ENCODE assay signal across 8 mouse cellular contexts in the genomic region with DNA sequence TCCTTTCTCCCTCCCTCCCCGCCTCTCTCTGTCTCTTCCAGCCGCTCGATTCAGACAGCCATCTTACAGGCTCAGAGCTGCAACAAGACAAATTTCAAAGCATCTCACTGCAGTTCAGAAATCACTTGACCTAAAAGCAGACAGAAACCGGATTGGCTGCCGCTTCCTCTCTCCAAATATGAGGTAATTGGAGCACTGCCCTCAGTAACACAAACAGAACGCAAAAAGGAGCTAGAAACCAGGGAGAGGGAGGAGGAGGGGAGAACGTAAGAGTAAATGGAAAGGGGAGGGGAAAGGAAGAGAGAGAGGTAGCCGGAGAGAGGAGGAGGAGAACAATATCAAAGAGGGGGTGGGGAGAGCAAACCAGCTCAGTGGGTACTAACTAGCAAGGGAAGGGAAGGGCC.
DNase-seq lines count a peak whose midpoint lies in the region; ATAC-seq and TF ChIP-seq lines count a peak whose summit lies in the region.

No protein-coding gene starts in this region.

- H3K4me2 ChIP-seq in intestine, postnatal 0 days (replicated peaks; ENCODE audit: low read depth), result peak overlapping the region; percentile 50
- peak overlapping the region; percentile 41 for H3K4me2 ChIP-seq in limb, embryonic 15.5 days
- H3K4me2 ChIP-seq in neural tube, embryonic 12.5 days (replicated peaks), result peak overlapping the region; percentile 49

- H3K27ac ChIP-seq in intestine, postnatal 0 days (ENCODE audit: low read depth, low read length), result no peak overlapping the region
- H3K27ac ChIP-seq in limb, embryonic 15.5 days, result peak overlapping the region; percentile 1; the same call in 1 of the 2 replicates
- H3K27ac ChIP-seq in neural tube, embryonic 12.5 days, result no peak overlapping the region

- DNase-seq in adrenal gland, postnatal 25 days, result peak; percentile 2
- DNase-seq in cerebellum, adult 9-11 months, result peak; percentile 84
- DNase-seq in frontal cortex, adult 2 months (ENCODE audit: extremely low spot score in 1 of 2, low spot score in 1 of 2), result peak; percentile 55 to 74

- no peak for TF ChIP-seq CTCF in intestine, postnatal 0 days (IDR thresholded peaks at IDR 0.05; ENCODE audit: low read depth)

- H3K4me1 ChIP-seq in intestine, postnatal 0 days (replicated peaks; ENCODE audit: control insufficient read depth, insufficient read depth, low read length), result no peaks in the 10 kb centered on the region
- peaks cover 21% of the 10 kb centered on the region for H3K4me1 ChIP-seq in limb, embryonic 15.5 days
- peaks cover 24% of the 10 kb centered on the region for H3K4me1 ChIP-seq in neural tube, embryonic 12.5 days

- H3K36me3 ChIP-seq in intestine, postnatal 0 days (ENCODE audit: control insufficient read depth, insufficient read depth), result no peaks in the 10 kb centered on the region
- no peaks in the 10 kb centered on the region for H3K36me3 ChIP-seq in limb, embryonic 15.5 days
- no peaks in the 10 kb centered on the region for H3K36me3 ChIP-seq in neural tube, embryonic 12.5 days

- H3K9me3 ChIP-seq in intestine, postnatal 0 days (ENCODE audit: control insufficient read depth), result no peaks in the 10 kb centered on the region
- H3K9me3 ChIP-seq in limb, embryonic 15.5 days, result no peaks in the 10 kb centered on the region
- H3K9me3 ChIP-seq in neural tube, embryonic 12.5 days, result no peaks in the 10 kb centered on the region

- WGBS in intestine, postnatal 0 days, result 21% methylated on average over 8 of the region's 8 CpGs
- 7% methylated on average over 8 of the region's 8 CpGs for WGBS in limb, embryonic 15.5 days
- 7% methylated on average over 8 of the region's 8 CpGs for WGBS in neural tube, embryonic 12.5 days

- no peak for ATAC-seq in intestine, postnatal 0 days
- ATAC-seq in limb, embryonic 15.5 days (ENCODE audit: insufficient number of reproducible peaks, low FRiP score, low TSS enrichment, low read depth), result no peak
- no peak for ATAC-seq in neural tube, embryonic 12.5 days (ENCODE audit: low FRiP score, low read depth)
- ATAC-seq in activated CD4-positive, CD25-positive, alpha-beta regulatory T cell, adult 4 months, result no peak
- ATAC-seq in megakaryocyte-erythroid progenitor cell, adult 5-6 weeks (replicated peaks; ENCODE audit: low FRiP score, low TSS enrichment, poor library complexity, severe bottlenecking), result no peak

- H3K27me3 ChIP-seq in intestine, postnatal 0 days (replicated peaks; ENCODE audit: control insufficient read depth, insufficient read depth, low read length), result no peaks in the 10 kb centered on the region
- no peaks in the 10 kb centered on the region for H3K27me3 ChIP-seq in limb, embryonic 15.5 days
- no peaks in the 10 kb centered on the region for H3K27me3 ChIP-seq in neural tube, embryonic 12.5 days (replicated peaks)

- peak overlapping the region; percentile 14; the same call in 1 of the 2 replicates for H3K4me3 ChIP-seq in intestine, postnatal 0 days (ENCODE audit: low read depth, low read length)
- peak overlapping the region; percentile 28 for H3K4me3 ChIP-seq in limb, embryonic 15.5 days
- peak overlapping the region; percentile 13 for H3K4me3 ChIP-seq in neural tube, embryonic 12.5 days

- 0 out of 2 replicates have a peak overlapping the region, but pooled peaks have one; percentile 7 for H3K9ac ChIP-seq in intestine, postnatal 0 days (ENCODE audit: low read depth, low read length)
- H3K9ac ChIP-seq in limb, embryonic 15.5 days, result no peak overlapping the region
- H3K9ac ChIP-seq in neural tube, embryonic 12.5 days, result peak overlapping the region; percentile 36

Comparison
In these comparisons a context has a peak if more than half of its experiments do, and no peak if none do; other contexts are left out.
1. DNase-seq: peak in every context shown above with its lines; median percentile 84 in cerebellum, adult 9-11 months; 64 in frontal cortex, adult 2 months; 2 in adrenal gland, postnatal 25 days.